Mouse (Mus musculus) bone marrow macrophage, adult 2 months (primary cell): ENCODE results near the gene Msantd3.

Experiments used
- CTCF ChIP-seq: IDR thresholded peaks from 2 replicates; pipeline ENCODE4 v1.5.1; 2012; ENCODE audit warnings: low read depth, mild to moderate bottlenecking, low read length, moderate library complexity
- POLR2A ChIP-seq: IDR thresholded peaks from 2 replicates; pipeline ENCODE4 v1.6.1; 2012; ENCODE audit warnings: mild to moderate bottlenecking, low read depth, low read length, borderline replicate concordance

- TF ChIP-seq CTCF (no peak), POLR2A (no peak)
Measured at GRCm38 (mm10) chr4:48542351-48542750, 2.6 kb downstream of the Msantd3 start.
